Comparison of ENCODE assay signal across 20 mouse cellular contexts in genomic region chr10:27698305-27698704, GRCm38 (mm10).
DNase-seq lines count a peak whose midpoint lies in the region; ATAC-seq and TF ChIP-seq lines count a peak whose summit lies in the region.
"Had no signal": no experiment of that assay in that cellular context is flagged by ENCODE, and none has a peak within 500 bp of the region (broad histone marks: within the 10 kb centered on the region; RNA-seq: fewer than 3 reads in every experiment).

No protein-coding gene starts in this region.

- H3K4me3 ChIP-seq in forebrain, embryonic 14.5 days (ENCODE audit: low read depth, low read length), result no peak overlapping the region
- H3K4me3 ChIP-seq in forebrain, embryonic 12.5 days (replicated peaks), result no peak overlapping the region
- H3K4me3 ChIP-seq in midbrain, embryonic 12.5 days, result no peak overlapping the region
- H3K4me3 ChIP-seq in midbrain, embryonic 15.5 days, result no peak overlapping the region
- H3K4me3 ChIP-seq: embryonic facial prominence, embryonic 12.5 days; forebrain, embryonic 15.5 days; heart, adult 2 months; heart, embryonic 12.5 days; hindbrain, embryonic 12.5 days; intestine, embryonic 15.5 days had no signal

- H3K9me3 ChIP-seq in forebrain, embryonic 14.5 days (replicated peaks; ENCODE audit: control insufficient read depth, low read length), result no peaks in the 10 kb centered on the region
- no peaks in the 10 kb centered on the region for H3K9me3 ChIP-seq in forebrain, embryonic 12.5 days
- no peaks in the 10 kb centered on the region for H3K9me3 ChIP-seq in midbrain, embryonic 12.5 days
- H3K9me3 ChIP-seq in midbrain, embryonic 15.5 days, result no peaks in the 10 kb centered on the region
- H3K9me3 ChIP-seq: embryonic facial prominence, embryonic 12.5 days; forebrain, embryonic 15.5 days; heart, embryonic 12.5 days; hindbrain, embryonic 12.5 days; intestine, embryonic 15.5 days had no signal

- no peaks in the 10 kb centered on the region for H3K4me1 ChIP-seq in forebrain, embryonic 14.5 days (ENCODE audit: control insufficient read depth, insufficient read depth, low read length)
- H3K4me1 ChIP-seq in forebrain, embryonic 12.5 days, result no peaks in the 10 kb centered on the region
- no peaks in the 10 kb centered on the region for H3K4me1 ChIP-seq in midbrain, embryonic 12.5 days
- no peaks in the 10 kb centered on the region for H3K4me1 ChIP-seq in midbrain, embryonic 15.5 days
- H3K4me1 ChIP-seq: forebrain, embryonic 15.5 days; heart, embryonic 12.5 days; hindbrain, embryonic 12.5 days; intestine, embryonic 15.5 days had no signal

- no peak overlapping the region for H3K4me2 ChIP-seq in forebrain, embryonic 14.5 days (ENCODE audit: low read length)
- no peak overlapping the region for H3K4me2 ChIP-seq in forebrain, embryonic 12.5 days
- H3K4me2 ChIP-seq in midbrain, embryonic 12.5 days (replicated peaks), result no peak overlapping the region
- H3K4me2 ChIP-seq in midbrain, embryonic 15.5 days, result no peak overlapping the region
- H3K4me2 ChIP-seq: embryonic facial prominence, embryonic 12.5 days; forebrain, embryonic 15.5 days; heart, embryonic 12.5 days; hindbrain, embryonic 12.5 days; intestine, embryonic 15.5 days had no signal

- no peak for TF ChIP-seq POLR2A in brain, embryonic 14.5 days (IDR thresholded peaks at IDR 0.05; ENCODE audit: borderline replicate concordance, extremely low read depth, insufficient read depth, insufficient read length, poor library complexity, severe bottlenecking)

- 6% methylated on average over 6 of the region's 6 CpGs for WGBS in forebrain, embryonic 14.5 days
- 14% methylated on average over 6 of the region's 6 CpGs for WGBS in forebrain, embryonic 12.5 days
- 32% methylated on average over 6 of the region's 6 CpGs for WGBS in midbrain, embryonic 12.5 days
- 26% methylated on average over 6 of the region's 6 CpGs for WGBS in midbrain, embryonic 15.5 days

- H3K36me3 ChIP-seq in forebrain, embryonic 14.5 days (ENCODE audit: control insufficient read depth, insufficient read depth, low read length), result no peaks in the 10 kb centered on the region
- no peaks in the 10 kb centered on the region for H3K36me3 ChIP-seq in forebrain, embryonic 12.5 days (replicated peaks)
- H3K36me3 ChIP-seq in midbrain, embryonic 12.5 days, result no peaks in the 10 kb centered on the region
- no peaks in the 10 kb centered on the region for H3K36me3 ChIP-seq in midbrain, embryonic 15.5 days (replicated peaks)
- H3K36me3 ChIP-seq: embryonic facial prominence, embryonic 12.5 days; forebrain, embryonic 15.5 days; heart, embryonic 12.5 days; hindbrain, embryonic 12.5 days; intestine, embryonic 15.5 days had no signal

- TF ChIP-seq CTCF in brain, embryonic 14.5 days (IDR thresholded peaks at IDR 0.05; ENCODE audit: borderline replicate concordance, extremely low read depth, insufficient read depth, insufficient read length), result no peak

- ATAC-seq in forebrain, embryonic 14.5 days, result peak; percentile 52; the same call in 1 of the 2 replicates
- no peak for ATAC-seq in forebrain, embryonic 12.5 days (ENCODE audit: low FRiP score)
- peak; percentile 80 for ATAC-seq in midbrain, embryonic 12.5 days (ENCODE audit: low FRiP score, low read depth)
- no peak for ATAC-seq in midbrain, embryonic 15.5 days (replicated peaks)
- ATAC-seq: forebrain, embryonic 15.5 days; intestine, embryonic 15.5 days had no signal

- no peak overlapping the region for H3K9ac ChIP-seq in forebrain, embryonic 14.5 days (ENCODE audit: low read length)
- H3K9ac ChIP-seq in forebrain, embryonic 12.5 days, result no peak overlapping the region
- no peak overlapping the region for H3K9ac ChIP-seq in midbrain, embryonic 12.5 days (replicated peaks)
- H3K9ac ChIP-seq in midbrain, embryonic 15.5 days, result no peak overlapping the region
- H3K9ac ChIP-seq: embryonic facial prominence, embryonic 12.5 days; forebrain, embryonic 15.5 days; heart, embryonic 12.5 days; hindbrain, embryonic 12.5 days; intestine, embryonic 15.5 days had no signal

- no peak overlapping the region for H3K27ac ChIP-seq in forebrain, embryonic 14.5 days (ENCODE audit: low read depth, low read length)
- no peak overlapping the region for H3K27ac ChIP-seq in forebrain, embryonic 12.5 days
- no peak overlapping the region for H3K27ac ChIP-seq in midbrain, embryonic 12.5 days (replicated peaks)
- no peak overlapping the region for H3K27ac ChIP-seq in midbrain, embryonic 15.5 days
- H3K27ac ChIP-seq: embryonic facial prominence, embryonic 12.5 days; forebrain, embryonic 15.5 days; heart, adult 2 months; hindbrain, embryonic 12.5 days; intestine, embryonic 15.5 days had no signal

- H3K27me3 ChIP-seq in forebrain, embryonic 14.5 days (replicated peaks; ENCODE audit: control insufficient read depth, insufficient read depth, low read length), result no peaks in the 10 kb centered on the region
- H3K27me3 ChIP-seq in forebrain, embryonic 12.5 days, result no peaks in the 10 kb centered on the region
- no peaks in the 10 kb centered on the region for H3K27me3 ChIP-seq in midbrain, embryonic 12.5 days
- H3K27me3 ChIP-seq in midbrain, embryonic 15.5 days (replicated peaks), result no peaks in the 10 kb centered on the region
- H3K27me3 ChIP-seq: embryonic facial prominence, embryonic 12.5 days; forebrain, embryonic 15.5 days; heart, embryonic 12.5 days; hindbrain, embryonic 12.5 days; intestine, embryonic 15.5 days had no signal

- DNase-seq in forebrain, embryonic 14.5 days (ENCODE audit: low spot score), result peak; percentile 37
- peak; percentile 5 for DNase-seq in R1 (ENCODE audit: low read depth, low spot score)
- peak; percentile 53 for DNase-seq in brain, embryonic 14.5 days (ENCODE audit: low read depth)
- DNase-seq in heart, adult 9 months (ENCODE audit: low spot score in 2 of 2), result no peak
- DNase-seq: adrenal gland, adult 8-10 months; adrenal gland, postnatal 36 days; cerebellum, adult 11 months; cerebellum, adult 9-10 months; cerebellum, postnatal 25 days; gastrocnemius, postnatal 14 days; heart, adult 2 months; kidney, adult 18-20 months had no signal

Comparison
In these comparisons a context has a peak if more than half of its experiments do, and no peak if none do; other contexts are left out.
1. ATAC-seq: peak in forebrain, embryonic 14.5 days (single experiment) and midbrain, embryonic 12.5 days (single experiment); none in forebrain, embryonic 12.5 days (single experiment) and midbrain, embryonic 15.5 days (single experiment).
2. DNase-seq: peak in forebrain, embryonic 14.5 days (single experiment), R1 (single experiment) and brain, embryonic 14.5 days (single experiment); none in heart, adult 9 months (0 of 2).